Mouse (Mus musculus) testis, adult 2 months (tissue): Measurements from ENCODE around the gene Ccdc141. TPM values are rescaled to one million over a fixed set of nuclear protein-coding genes. Genes with fewer than 3 reads are reported as not detected.

ENCODE experiments used
- H3K27ac ChIP-seq: fragments of 200-500 bp; 2 replicates; pipeline ENCODE4 v1.5.1; 2012; ENCODE audit warnings: low read depth, low read length; ENCODE audit not compliant: control insufficient read depth, insufficient read depth
- H3K27me3 ChIP-seq: fragments of 200-500 bp; 2 replicates; pipeline ENCODE4 v1.6.1; 2012; ENCODE audit warnings: mild to moderate bottlenecking, low read length, moderate library complexity; ENCODE audit not compliant: control insufficient read depth, insufficient read depth
- H3K36me3 ChIP-seq: fragments of 200-500 bp; 2 replicates; pipeline ENCODE4 v1.6.1; 2012; ENCODE audit warnings: mild to moderate bottlenecking, low read length; ENCODE audit not compliant: control insufficient read depth, insufficient read depth
- H3K4me1 ChIP-seq: fragments of 200-500 bp; 2 replicates; pipeline ENCODE4 v1.6.1; 2012; ENCODE audit warnings: low read length; ENCODE audit not compliant: control insufficient read depth, insufficient read depth
- H3K4me3 ChIP-seq: fragments of 200-500 bp; 2 replicates; pipeline ENCODE4 v1.5.1; 2012; ENCODE audit warnings: low read depth, mild to moderate bottlenecking, low read length, moderate library complexity, mixed read lengths; ENCODE audit not compliant: control insufficient read depth
- CTCF ChIP-seq: fragments of 200-500 bp; IDR thresholded peaks from 2 replicates; pipeline ENCODE4 v1.5.1; 2012; ENCODE audit warnings: low read depth, mild to moderate bottlenecking, inconsistent platforms, low read length, moderate library complexity; ENCODE audit not compliant: control insufficient read depth, insufficient read depth, insufficient replicate concordance
- POLR2A ChIP-seq: fragments of 200-500 bp; IDR thresholded peaks from 2 replicates; pipeline ENCODE4 v1.6.1; 2012; ENCODE audit warnings: low read depth, mild to moderate bottlenecking, inconsistent platforms, low read length, moderate library complexity; ENCODE audit not compliant: control insufficient read depth
- polyA plus RNA-seq: library from polyadenylated mRNA; depleted of rRNA; stranded (reverse); fragments of >200 nt; gene quantifications from 2 replicates; pipeline ENCODE4 v1.2.3, GENCODE M21; 2012

Gene Ccdc141
- polyA plus RNA-seq, 1 experiment: 1.2 TPM

DNA sequence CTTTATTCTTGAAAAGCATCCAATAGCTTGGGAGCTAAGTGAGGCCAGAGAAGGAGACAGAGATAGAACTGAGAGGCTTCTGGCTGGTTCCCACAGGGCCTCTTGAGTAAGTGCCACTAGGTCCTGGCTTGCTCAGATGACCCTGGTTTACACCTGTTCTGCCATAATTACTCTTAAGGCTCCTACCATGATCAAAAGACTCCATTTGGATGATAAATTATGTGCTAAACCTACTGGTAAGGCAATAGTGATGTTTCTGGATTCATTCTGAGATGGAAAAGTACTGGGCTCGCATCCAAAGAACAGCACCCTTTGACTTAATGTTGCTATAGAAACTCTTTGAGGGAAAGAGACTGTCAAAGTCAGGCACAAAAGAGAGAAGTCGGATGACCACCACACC is 3.9 kb upstream of the Ccdc141 start:
- Histone ChIP-seq H3K4me3 (no peak overlapping the region), H3K36me3 (no peaks in the 10 kb centered on the region), H3K27ac (no peak overlapping the region), H3K4me1 (peaks cover 13% of the 10 kb centered on the region), H3K27me3 (no peaks in the 10 kb centered on the region)
- no peak for TF ChIP-seq POLR2A
- no peak for TF ChIP-seq CTCF

DNA sequence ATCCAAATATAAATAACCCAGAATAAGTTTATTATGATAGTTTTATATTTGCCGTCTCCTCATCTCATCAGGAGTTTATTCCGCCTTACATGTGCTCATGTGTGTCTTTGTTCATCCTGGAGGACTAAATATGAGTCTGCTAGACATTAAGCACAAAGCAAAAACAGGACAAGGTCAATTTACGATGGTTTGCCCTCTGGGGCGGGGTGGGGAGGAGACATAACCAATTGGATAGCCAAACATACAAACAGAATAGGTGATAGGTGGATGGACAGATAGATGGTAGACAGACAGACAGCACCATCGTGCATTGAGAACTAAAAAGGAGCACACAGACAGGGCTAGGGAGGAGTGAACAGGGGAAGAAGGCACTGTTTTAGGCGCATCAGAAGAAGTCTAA is 3.4 kb upstream of the Ccdc141 start:
- TF ChIP-seq POLR2A (no peak), CTCF (no peak)

DNA sequence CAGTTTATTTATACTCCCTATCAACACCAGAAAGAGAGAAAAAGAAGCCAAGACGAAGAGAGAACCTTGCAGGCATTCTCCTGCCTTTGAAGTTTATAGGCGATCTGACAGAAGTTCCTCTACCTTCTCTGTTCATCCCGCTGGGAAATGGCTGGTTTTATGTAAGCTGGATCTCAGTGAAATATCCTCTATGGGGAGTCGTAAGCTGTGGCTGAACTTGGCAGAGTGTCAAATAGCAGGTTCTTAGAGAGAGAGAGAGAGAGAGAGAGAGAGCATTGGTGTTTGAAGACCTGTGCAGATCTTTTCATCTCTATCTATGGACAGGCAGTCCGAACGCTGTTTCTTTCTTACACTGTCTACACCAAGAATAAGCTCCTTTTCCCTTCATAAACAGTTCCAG is 2.9 kb upstream of the Ccdc141 start:
- Histone ChIP-seq H3K4me3 (no peak overlapping the region), H3K4me1 (peaks cover 13% of the 10 kb centered on the region)

More for the DNA sequence above, 3.4 kb upstream of the Ccdc141 start:
- Histone ChIP-seq H3K27me3 (no peaks in the 10 kb centered on the region), H3K27ac (no peak overlapping the region), H3K4me1 (peaks cover 13% of the 10 kb centered on the region), H3K36me3 (no peaks in the 10 kb centered on the region), H3K4me3 (no peak overlapping the region)

DNA sequence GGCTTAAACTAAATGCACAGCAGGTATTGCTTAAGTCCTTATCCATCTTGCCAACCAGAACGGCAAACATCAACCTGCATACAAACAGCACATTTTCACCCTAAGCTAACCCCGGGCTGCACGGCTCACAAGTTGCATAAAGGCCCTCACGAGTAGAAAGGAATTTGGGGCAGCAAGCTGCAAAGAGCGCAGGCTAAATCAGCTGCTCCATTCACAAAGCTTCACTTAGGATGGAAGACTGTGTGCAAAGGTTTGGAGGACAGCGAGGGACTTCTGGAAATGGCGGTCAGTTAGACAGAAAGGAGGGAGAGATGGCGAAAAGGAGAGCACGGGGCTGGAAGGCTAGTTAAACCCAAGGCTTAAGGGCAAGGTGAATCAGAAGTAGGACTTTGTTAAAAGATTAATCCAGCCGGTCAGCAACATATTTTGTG is 1.8 kb upstream of the Ccdc141 start:
- peaks cover 13% of the 10 kb centered on the region for H3K4me1 ChIP-seq
- no peak for TF ChIP-seq POLR2A
- no peak for TF ChIP-seq CTCF
- H3K27me3 ChIP-seq: no peaks in the 10 kb centered on the region
- peak overlapping the region; percentile 7; the same call in 1 of the 2 replicates for H3K27ac ChIP-seq
- no peak overlapping the region for H3K4me3 ChIP-seq
- no peaks in the 10 kb centered on the region for H3K36me3 ChIP-seq

More for the DNA sequence above, 2.9 kb upstream of the Ccdc141 start:
- H3K36me3 ChIP-seq: no peaks in the 10 kb centered on the region
- H3K27ac ChIP-seq: no peak overlapping the region
- TF ChIP-seq POLR2A (no peak), CTCF (no peak)
- H3K27me3 ChIP-seq: no peaks in the 10 kb centered on the region

DNA sequence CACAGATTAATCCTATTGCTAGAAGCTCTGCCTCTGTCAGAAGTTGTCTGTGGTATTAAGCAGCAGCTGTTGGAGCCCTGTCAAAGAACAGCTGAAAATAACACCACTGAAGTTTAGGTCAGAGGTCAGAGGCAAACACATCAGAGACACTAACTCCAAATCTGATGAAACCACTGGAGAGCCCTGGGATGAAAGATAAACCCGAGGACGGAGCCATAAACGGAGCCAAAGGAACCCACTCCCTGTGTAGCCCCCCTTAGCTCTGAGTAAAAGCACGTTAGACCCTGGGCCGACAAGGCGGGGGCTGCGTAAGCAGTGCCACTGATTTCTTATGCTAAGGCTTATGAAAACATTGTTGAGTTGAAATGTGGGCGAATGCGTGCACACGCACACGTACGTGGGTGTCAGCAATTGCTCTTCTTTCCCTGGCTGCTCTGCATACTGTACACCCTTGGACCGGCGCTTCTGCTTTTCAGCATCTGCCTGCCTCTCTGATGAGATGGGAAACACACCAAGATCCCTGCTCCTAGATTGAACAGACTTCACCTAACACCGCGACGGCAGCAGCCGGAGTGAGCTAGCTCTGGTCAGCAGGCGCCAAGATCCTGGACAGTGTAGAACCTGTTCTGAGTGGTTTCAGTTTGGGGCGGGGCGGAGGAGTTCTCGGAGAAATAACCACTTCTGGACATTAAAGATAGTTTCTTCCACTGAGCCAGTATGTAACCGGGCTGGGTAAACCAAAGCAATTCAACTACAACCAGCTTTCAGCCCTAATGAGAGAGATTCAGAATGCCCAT is 1.2 kb upstream of the Ccdc141 start:
- H3K4me1 ChIP-seq: peaks cover 13% of the 10 kb centered on the region
- no peak for TF ChIP-seq CTCF
- no peak for TF ChIP-seq POLR2A
- H3K27ac ChIP-seq: peak overlapping the region; percentile 15
- H3K27me3 ChIP-seq: no peaks in the 10 kb centered on the region
- H3K36me3 ChIP-seq: no peaks in the 10 kb centered on the region
- no peak overlapping the region for H3K4me3 ChIP-seq

DNA sequence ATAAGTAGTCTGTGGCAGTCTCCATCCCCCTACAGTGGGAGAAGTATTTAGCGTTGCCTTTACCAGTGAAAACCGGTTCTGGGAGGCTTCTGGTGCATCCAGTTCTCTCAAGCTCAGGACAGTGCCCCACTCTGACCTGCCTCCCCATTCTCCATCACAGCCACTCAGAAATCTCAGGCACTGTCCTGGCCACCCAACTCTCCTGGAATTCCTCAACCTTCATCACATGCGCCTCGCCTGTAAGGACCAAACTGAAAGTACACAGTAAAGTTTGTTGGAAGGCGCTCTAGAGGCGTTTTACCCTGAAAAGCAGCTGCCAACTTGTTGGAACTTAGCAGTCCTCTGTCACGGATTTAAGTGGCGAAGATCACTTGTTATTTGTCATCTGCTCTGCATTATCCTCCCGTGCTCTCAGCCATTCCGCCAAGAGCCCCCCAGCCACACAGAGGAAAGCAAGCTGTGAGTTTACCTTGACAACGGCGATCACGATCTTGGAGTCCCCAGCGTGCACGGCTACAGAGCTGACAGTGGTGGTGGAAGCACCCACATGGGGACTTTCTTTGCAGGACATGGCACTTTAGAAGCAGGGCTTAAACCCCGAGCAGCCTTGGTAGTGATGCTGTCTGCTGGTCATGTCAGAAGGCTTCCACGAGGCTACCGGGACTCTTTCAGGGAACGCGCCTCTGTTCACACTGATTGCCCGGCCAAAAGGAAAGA is 362 bp downstream of the Ccdc141 start:
- H3K27me3 ChIP-seq: no peaks in the 10 kb centered on the region
- TF ChIP-seq POLR2A (no peak; the same call in 1 of the 2 replicates), CTCF (no peak)
- H3K4me3 ChIP-seq: peak overlapping the region; percentile 81
- no peaks in the 10 kb centered on the region for H3K36me3 ChIP-seq
- peaks cover 10% of the 10 kb centered on the region for H3K4me1 ChIP-seq
- H3K27ac ChIP-seq: peak overlapping the region; percentile 87

DNA sequence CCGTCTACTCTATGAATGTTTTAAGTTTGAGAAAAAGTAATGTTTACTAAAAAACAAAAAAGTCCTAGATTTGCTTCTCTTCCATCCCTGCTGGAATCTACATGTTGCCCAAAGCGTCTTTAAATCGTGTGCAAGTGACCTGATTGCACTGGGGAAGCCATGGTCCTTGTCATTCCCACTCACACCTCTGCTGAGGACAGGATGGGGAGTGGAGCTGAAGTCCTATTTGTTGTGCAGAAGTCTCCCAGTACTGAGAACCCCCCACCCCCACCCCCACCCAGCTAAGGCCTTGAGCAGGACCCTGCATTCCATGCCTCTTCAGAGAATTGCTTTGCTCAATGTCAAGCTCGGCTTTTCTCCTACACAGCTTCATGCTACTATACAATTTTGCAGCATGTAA is 1.2 kb downstream of the Ccdc141 start:
- H3K27ac ChIP-seq: no peak overlapping the region
- H3K36me3 ChIP-seq: no peaks in the 10 kb centered on the region

More for the DNA sequence above, 1.2 kb downstream of the Ccdc141 start:
- Histone ChIP-seq H3K27me3 (no peaks in the 10 kb centered on the region), H3K4me1 (peaks cover 10% of the 10 kb centered on the region), H3K4me3 (no peak overlapping the region)
- TF ChIP-seq POLR2A (no peak), CTCF (no peak)
